Mouse (Mus musculus): ENCODE results near the gene Zfp579. TPM values are rescaled to one million over a fixed set of nuclear protein-coding genes. Genes with fewer than 3 reads are reported as not detected.
A peak's percentile ranks its signal among the peaks of the same experiment; 100 is the strongest.

Gene Zfp579
- polyA plus RNA-seq, 1 experiment from 2014 or later = 10.9 TPM

GRCm38 (mm10) chr7:4964272-4964671, 31.7 kb downstream of the Zfp579 start, which contains the start of gene Sbk2:
TSS of gene Sbk2 (minus strand) at chr7:4964406.
- ATAC-seq (ENCODE audit: low FRiP score, low TSS enrichment) = peak; percentile 94
- Histone ChIP-seq H3K4me3 (ENCODE audit: low read depth, low read length) (no peak within 1 kb of the TSS), H3K9me3 (ENCODE audit: control insufficient read depth, low read length) (no peaks in the 10 kb centered on the region), H3K4me1 (replicated peaks; ENCODE audit: control insufficient read depth, insufficient read depth) (peaks cover 4% of the 10 kb centered on the region; the same call in 1 of the 2 replicates), H3K36me3 (ENCODE audit: control insufficient read depth, insufficient read depth, low read length) (no peaks in the 10 kb centered on the region), H3K4me2 (replicated peaks; ENCODE audit: low read depth) (peak within 1 kb of the TSS; percentile 31; the same call in 1 of the 2 replicates), H3K27ac (replicated peaks) (no peak within 1 kb of the TSS), H3K27me3 (ENCODE audit: control insufficient read depth, insufficient read depth, low read length) (no peaks in the 10 kb centered on the region), H3K9ac (ENCODE audit: low read length) (0 out of 2 replicates have a peak within 1 kb of the TSS, but pooled peaks have one; percentile 8)
- TF ChIP-seq EP300 (optimal IDR thresholded peaks at IDR 0.05) (no peak), CTCF (IDR thresholded peaks at IDR 0.05; ENCODE audit: low read depth) (peak; percentile 89)
- 3% methylated on average over 10 of the region's 10 CpGs for WGBS
- DNase-seq (ENCODE audit: low spot score) = peak; percentile 86

- Histone ChIP-seq H3K36me3 (ENCODE audit: control insufficient read depth, insufficient read depth, low read length) (no peaks in the 10 kb centered on the region), H3K4me2 (replicated peaks; ENCODE audit: low read depth) (no peak overlapping the region), H3K4me1 (replicated peaks; ENCODE audit: control insufficient read depth, insufficient read depth) (peaks cover 4% of the 10 kb centered on the region; the same call in 1 of the 2 replicates), H3K4me3 (ENCODE audit: low read depth, low read length) (no peak overlapping the region), H3K9me3 (ENCODE audit: control insufficient read depth, low read length) (no peaks in the 10 kb centered on the region), H3K27ac (replicated peaks) (no peak overlapping the region), H3K9ac (ENCODE audit: low read length) (no peak overlapping the region), H3K27me3 (ENCODE audit: control insufficient read depth, insufficient read depth, low read length) (no peaks in the 10 kb centered on the region)
- whole genome bisulfite sequencing = 51% methylated on average over 5 of the region's 5 CpGs
- ATAC-seq (ENCODE audit: low FRiP score, low TSS enrichment) (no peak), DNase-seq (ENCODE audit: low spot score) (no peak)
- TF ChIP-seq EP300 (optimal IDR thresholded peaks at IDR 0.05) (no peak), CTCF (IDR thresholded peaks at IDR 0.05; ENCODE audit: low read depth) (peak; percentile 30; the same call in 1 of the 2 replicates)
Observed at GRCm38 (mm10) chr7:4963527-4963926, 32.4 kb downstream of the Zfp579 start.

- Histone ChIP-seq H3K4me1 (replicated peaks; ENCODE audit: control insufficient read depth, insufficient read depth) (no peaks in the 10 kb centered on the region), H3K4me2 (replicated peaks; ENCODE audit: low read depth) (no peak overlapping the region), H3K4me3 (ENCODE audit: low read depth, low read length) (no peak overlapping the region), H3K27me3 (ENCODE audit: control insufficient read depth, insufficient read depth, low read length) (no peaks in the 10 kb centered on the region), H3K9ac (ENCODE audit: low read length) (no peak overlapping the region), H3K9me3 (ENCODE audit: control insufficient read depth, low read length) (no peaks in the 10 kb centered on the region), H3K36me3 (ENCODE audit: control insufficient read depth, insufficient read depth, low read length) (no peaks in the 10 kb centered on the region), H3K27ac (replicated peaks) (no peak overlapping the region)
- ATAC-seq (ENCODE audit: low FRiP score, low TSS enrichment) = no peak
- DNase-seq (ENCODE audit: low spot score) = no peak
- 67% methylated on average over 10 of the region's 10 CpGs for WGBS
- TF ChIP-seq EP300 (optimal IDR thresholded peaks at IDR 0.05) (no peak), CTCF (IDR thresholded peaks at IDR 0.05; ENCODE audit: low read depth) (no peak)
Observed at GRCm38 (mm10) chr7:4957361-4957760, 38.6 kb downstream of the Zfp579 start.

GRCm38 (mm10) chr7:4953815-4954445, 42.0 kb downstream of the Zfp579 start:
- H3K27ac ChIP-seq (replicated peaks) = no peak overlapping the region
- no peak for TF ChIP-seq CTCF (IDR thresholded peaks at IDR 0.05; ENCODE audit: low read depth)
- TF ChIP-seq EP300 (optimal IDR thresholded peaks at IDR 0.05) = no peak
- 22% methylated on average over 10 of the region's 10 CpGs for WGBS
- H3K36me3 ChIP-seq (ENCODE audit: control insufficient read depth, insufficient read depth, low read length) = no peaks in the 10 kb centered on the region
- DNase-seq (ENCODE audit: low spot score) = no peak
- H3K4me1 ChIP-seq (replicated peaks; ENCODE audit: control insufficient read depth, insufficient read depth) = no peaks in the 10 kb centered on the region
- ATAC-seq (ENCODE audit: low FRiP score, low TSS enrichment) = no peak
- no peak overlapping the region for H3K4me3 ChIP-seq (ENCODE audit: low read depth, low read length)
- H3K27me3 ChIP-seq (ENCODE audit: control insufficient read depth, insufficient read depth, low read length) = no peaks in the 10 kb centered on the region
- H3K9me3 ChIP-seq (ENCODE audit: control insufficient read depth, low read length) = no peaks in the 10 kb centered on the region
- H3K4me2 ChIP-seq (replicated peaks; ENCODE audit: low read depth) = no peak overlapping the region
- H3K9ac ChIP-seq (ENCODE audit: low read length) = no peak overlapping the region

GRCm38 (mm10) chr7:4950561-4951342, 45.2 kb downstream of the Zfp579 start:
- WGBS = 75% methylated on average over 19 of the region's 19 CpGs
- H3K9ac ChIP-seq (ENCODE audit: low read length) = no peak overlapping the region
- DNase-seq (ENCODE audit: low spot score) (no peak), ATAC-seq (ENCODE audit: low FRiP score, low TSS enrichment) (peak; percentile 50; the same call in 1 of the 2 replicates)
- no peak overlapping the region for H3K27ac ChIP-seq (replicated peaks)
- no peaks in the 10 kb centered on the region for H3K4me1 ChIP-seq (replicated peaks; ENCODE audit: control insufficient read depth, insufficient read depth)
- H3K36me3 ChIP-seq (ENCODE audit: control insufficient read depth, insufficient read depth, low read length) = no peaks in the 10 kb centered on the region
- H3K4me3 ChIP-seq (ENCODE audit: low read depth, low read length) = no peak overlapping the region
- no peaks in the 10 kb centered on the region for H3K9me3 ChIP-seq (ENCODE audit: control insufficient read depth, low read length)
- no peaks in the 10 kb centered on the region for H3K27me3 ChIP-seq (ENCODE audit: control insufficient read depth, insufficient read depth, low read length)
- no peak for TF ChIP-seq EP300 (optimal IDR thresholded peaks at IDR 0.05)
- no peak for TF ChIP-seq CTCF (IDR thresholded peaks at IDR 0.05; ENCODE audit: low read depth)
- no peak overlapping the region for H3K4me2 ChIP-seq (replicated peaks; ENCODE audit: low read depth)

GRCm38 (mm10) chr7:4948386-4948785, 47.6 kb downstream of the Zfp579 start:
- no peak overlapping the region for H3K4me3 ChIP-seq (ENCODE audit: low read depth, low read length)
- DNase-seq (ENCODE audit: low spot score) (no peak), ATAC-seq (ENCODE audit: low FRiP score, low TSS enrichment) (no peak)
- 38% methylated on average over 6 of the region's 6 CpGs for WGBS
- H3K36me3 ChIP-seq (ENCODE audit: control insufficient read depth, insufficient read depth, low read length) = no peaks in the 10 kb centered on the region
- no peak overlapping the region for H3K4me2 ChIP-seq (replicated peaks; ENCODE audit: low read depth)
- no peaks in the 10 kb centered on the region for H3K9me3 ChIP-seq (ENCODE audit: control insufficient read depth, low read length)
- no peaks in the 10 kb centered on the region for H3K4me1 ChIP-seq (replicated peaks; ENCODE audit: control insufficient read depth, insufficient read depth)
- H3K27ac ChIP-seq (replicated peaks) = no peak overlapping the region
- no peak overlapping the region for H3K9ac ChIP-seq (ENCODE audit: low read length)
- H3K27me3 ChIP-seq (ENCODE audit: control insufficient read depth, insufficient read depth, low read length) = no peaks in the 10 kb centered on the region
- TF ChIP-seq CTCF (IDR thresholded peaks at IDR 0.05; ENCODE audit: low read depth) = no peak
- TF ChIP-seq EP300 (optimal IDR thresholded peaks at IDR 0.05) = no peak
